Mouse (Mus musculus) lung, postnatal 0 days (tissue): ENCODE data around the gene Sorl1.

Source experiments
- CTCF ChIP-seq: IDR thresholded peaks from 2 replicates; pipeline ENCODE4 v1.5.1; 2016; ENCODE audit warnings: antibody characterized with exemption, mild to moderate bottlenecking
- EP300 ChIP-seq: IDR thresholded peaks from 2 replicates; pipeline ENCODE4 v1.6.1; 2016; ENCODE audit warnings: antibody characterized with exemption, mild to moderate bottlenecking, control low read depth

- TF ChIP-seq CTCF (no peak), EP300 (no peak)
Measured at GRCm38 (mm10) chr9:42070856-42071255, 53.2 kb downstream of the Sorl1 start.
